Mouse (Mus musculus): ENCODE results near the gene Rusc1.
"Not testable (repeated sequence)": the region's sequence is repeated elsewhere in the genome, so short reads cannot be mapped to it uniquely, and the experiment has no call there.

Gene Rusc1

GRCm38 (mm10) chr3:89091811-89092508, 1.2 kb downstream of the Rusc1 start:
- no peak for DNase-seq

GRCm38 (mm10) chr3:89090694-89091655, 2.1 kb downstream of the Rusc1 start:
- peak; percentile 80 to 92 for DNase-seq

DNA sequence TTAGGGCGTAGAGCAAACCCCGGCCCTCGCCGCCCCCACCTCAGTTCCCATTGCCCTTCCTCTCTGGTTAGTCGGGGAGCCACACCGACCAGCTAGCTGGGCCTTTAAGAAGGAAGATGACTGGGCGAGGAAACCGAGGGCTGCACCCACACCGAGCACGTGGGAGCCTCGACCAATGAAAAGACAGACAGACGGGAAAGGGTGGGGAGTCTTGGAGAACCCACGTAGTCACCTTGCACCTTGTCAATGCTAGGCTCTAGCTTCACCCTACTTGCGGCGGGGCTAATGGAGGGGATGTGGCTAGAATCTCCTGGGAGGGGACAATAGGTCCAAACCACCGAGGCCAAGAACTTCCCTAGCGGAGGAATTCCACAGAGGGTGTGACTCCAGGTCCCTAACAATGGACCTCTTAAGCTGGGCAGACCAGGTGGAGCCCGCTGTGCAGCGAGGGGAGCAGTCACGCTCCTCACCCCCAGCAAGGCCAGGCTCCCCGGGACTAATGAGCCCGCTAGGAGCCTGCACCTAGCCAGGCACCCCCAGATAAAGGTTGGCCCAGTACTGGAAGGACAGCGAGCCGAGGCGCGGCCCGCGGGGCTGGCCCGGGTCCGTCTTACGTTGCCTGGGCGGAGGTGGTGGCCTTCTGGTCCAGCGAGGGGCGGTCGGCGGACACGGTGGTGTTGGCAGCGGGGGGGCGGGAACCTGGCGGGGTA, 3.1 kb downstream of the Rusc1 start:
- DNase-seq = peak; percentile 91 to 96

- peak; percentile 6 to 53 for DNase-seq
Observed at GRCm38 (mm10) chr3:89088974-89089373, 4.1 kb downstream of the Rusc1 start.

GRCm38 (mm10) chr3:89087338-89088110, 5.6 kb downstream of the Rusc1 start:
- DNase-seq = peak; percentile 90 to 95

GRCm38 (mm10) chr3:89084654-89085190, 8.4 kb downstream of the Rusc1 start:
- DNase-seq = no peak

GRCm38 (mm10) chr3:89084133-89084532, 9.0 kb downstream of the Rusc1 start:
- DNase-seq = no peak

DNA sequence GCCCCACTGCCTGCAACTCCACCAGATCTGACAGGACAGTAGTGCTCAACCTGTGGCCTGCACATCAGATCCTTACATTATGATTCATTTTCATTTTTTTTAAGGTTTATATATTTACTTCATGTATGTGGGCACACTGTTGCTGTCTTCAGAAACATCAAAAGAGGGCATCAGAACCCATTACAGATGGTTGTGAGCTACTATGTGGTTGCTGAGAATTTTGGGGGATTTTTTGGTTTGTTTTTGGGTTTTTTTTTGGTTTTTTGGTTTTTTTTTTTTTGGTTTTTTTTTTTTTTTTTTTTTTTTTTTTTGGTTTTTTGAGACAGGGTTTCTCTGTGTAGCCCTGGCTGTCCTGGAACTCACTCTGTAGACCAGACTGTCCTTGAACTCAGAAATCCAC, 10.8 kb downstream of the Rusc1 start:
- DNase-seq = not testable (repeated sequence)

DNA sequence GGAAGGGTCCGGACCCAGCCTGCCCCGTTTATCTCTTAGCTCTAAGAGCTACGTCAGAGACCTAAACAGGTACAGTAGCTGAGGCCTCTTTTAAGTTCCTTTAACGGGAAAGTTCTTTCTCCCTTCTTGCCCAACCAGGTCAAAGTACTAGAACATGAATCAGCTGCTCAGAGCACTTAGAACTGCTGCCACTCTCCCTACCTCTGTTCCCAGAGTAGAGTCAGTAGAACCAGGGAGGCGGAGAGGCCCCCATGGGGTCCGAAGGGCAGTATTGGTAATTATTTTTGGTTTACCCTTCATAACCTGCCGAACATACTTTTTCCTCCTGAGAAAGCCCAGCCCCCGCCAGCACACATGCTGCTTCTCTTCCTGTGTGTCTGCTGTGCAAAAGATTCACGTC, 15.7 kb downstream of the Rusc1 start:
- DNase-seq = no peak

- DNase-seq = no peak
Observed at GRCm38 (mm10) chr3:89067265-89067664, 25.8 kb downstream of the Rusc1 start.

- no peak for DNase-seq
Observed at GRCm38 (mm10) chr3:89061696-89062095, 31.4 kb downstream of the Rusc1 start.

- DNase-seq = peak in 1 of 2 experiments; percentile 54
Observed at GRCm38 (mm10) chr3:89058783-89059182, 34.3 kb downstream of the Rusc1 start.

GRCm38 (mm10) chr3:89058361-89058760, 34.8 kb downstream of the Rusc1 start:
- no peak for DNase-seq

- DNase-seq = no peak
Observed at GRCm38 (mm10) chr3:89043359-89043758, 49.8 kb downstream of the Rusc1 start.
